Mouse (Mus musculus): ENCODE data around the gene Slc15a5. TPM values are rescaled to one million over a fixed set of nuclear protein-coding genes. Genes with fewer than 3 reads are reported as not detected.

Slc15a5 gene
- total and polyA plus RNA-seq, 3 experiments = 0.98 TPM; not detected in 2

DNA sequence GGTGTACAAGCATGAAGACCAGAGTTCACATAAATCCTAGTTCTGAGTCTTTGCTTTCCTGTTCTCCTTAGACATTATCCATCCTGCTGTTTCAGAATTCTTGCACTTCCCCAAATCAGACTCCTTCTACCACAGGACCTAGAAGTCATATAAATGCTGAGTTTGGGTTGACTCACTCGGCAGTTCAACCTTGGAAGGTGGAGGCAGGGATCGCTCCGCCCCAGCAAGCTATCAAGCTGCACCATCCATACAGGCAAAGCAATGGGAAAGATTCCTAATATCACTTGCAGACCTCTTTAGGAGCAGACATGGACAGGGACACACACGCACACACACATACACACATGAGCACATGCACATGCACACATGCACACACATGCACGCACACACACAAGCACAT lies 142.2 kb downstream of the Slc15a5 start:
- peaks cover 35% of the 10 kb centered on the region for H3K9me3 ChIP-seq (replicated peaks)
- no peak for TF ChIP-seq POLR2AphosphoS5 (IDR thresholded peaks at IDR 0.05; ENCODE audit: insufficient replicate concordance, low read depth, low read length)
- no peak for TF ChIP-seq GATA1 (IDR thresholded peaks at IDR 0.05; ENCODE audit: borderline replicate concordance, low read length)
- no peak for TF ChIP-seq CTCF (IDR thresholded peaks at IDR 0.05; ENCODE audit: low read depth, low read length)
- TF ChIP-seq GATA2 (IDR thresholded peaks at IDR 0.05; ENCODE audit: borderline replicate concordance, low read depth, low read length) = no peak
- no peak for TF ChIP-seq TAL1 (conservative IDR thresholded peaks at IDR 0.05; ENCODE audit: low read depth, low read length)
- DNase-seq (ENCODE audit: low spot score) (no peak), ATAC-seq (ENCODE audit: extremely low read depth, insufficient number of reproducible peaks, low FRiP score, poor library complexity, severe bottlenecking) (no peak)
- no peak overlapping the region for H3K4me3 ChIP-seq (ENCODE audit: low read depth, low read length)
- no peaks in the 10 kb centered on the region for H3K4me1 ChIP-seq (ENCODE audit: insufficient read depth, low read depth, low read length)
- no peaks in the 10 kb centered on the region for H3K36me3 ChIP-seq (replicated peaks)
- H3K27me3 ChIP-seq (ENCODE audit: insufficient read depth, low read length) = no peaks in the 10 kb centered on the region

DNA sequence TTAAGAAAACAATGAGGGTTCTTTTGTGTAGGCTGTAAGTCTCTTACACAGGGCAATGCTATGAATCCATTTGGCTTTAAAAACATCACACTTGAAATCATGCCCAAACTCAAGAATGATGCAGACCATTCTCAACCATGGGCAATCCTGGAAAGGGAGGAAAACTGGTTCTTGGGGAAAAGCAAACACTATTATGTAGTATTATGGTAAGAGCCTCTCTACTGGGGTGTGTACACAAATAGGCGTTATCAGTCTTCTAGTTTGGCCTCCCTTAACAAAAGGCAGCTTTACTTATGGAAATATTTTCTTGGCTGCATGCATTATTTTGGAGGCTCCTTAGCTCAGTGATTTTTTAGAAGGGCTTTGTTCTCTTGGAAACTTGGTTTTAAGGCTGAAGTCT lies 143.4 kb downstream of the Slc15a5 start:
- TF ChIP-seq GATA2 (IDR thresholded peaks at IDR 0.05; ENCODE audit: borderline replicate concordance, low read depth, low read length) = no peak
- TF ChIP-seq TAL1 (conservative IDR thresholded peaks at IDR 0.05; ENCODE audit: low read depth, low read length) = no peak
- TF ChIP-seq POLR2AphosphoS5 (IDR thresholded peaks at IDR 0.05; ENCODE audit: insufficient replicate concordance, low read depth, low read length) = no peak
- no peak for ATAC-seq (ENCODE audit: extremely low read depth, insufficient number of reproducible peaks, low FRiP score, poor library complexity, severe bottlenecking)
- peaks cover 30% of the 10 kb centered on the region for H3K9me3 ChIP-seq (replicated peaks)
- DNase-seq (ENCODE audit: low spot score) = no peak
- no peaks in the 10 kb centered on the region for H3K27me3 ChIP-seq (ENCODE audit: insufficient read depth, low read length)
- no peaks in the 10 kb centered on the region for H3K4me1 ChIP-seq (ENCODE audit: insufficient read depth, low read depth, low read length)
- H3K36me3 ChIP-seq (replicated peaks) = no peaks in the 10 kb centered on the region
- no peak overlapping the region for H3K4me3 ChIP-seq (ENCODE audit: low read depth, low read length)

DNA sequence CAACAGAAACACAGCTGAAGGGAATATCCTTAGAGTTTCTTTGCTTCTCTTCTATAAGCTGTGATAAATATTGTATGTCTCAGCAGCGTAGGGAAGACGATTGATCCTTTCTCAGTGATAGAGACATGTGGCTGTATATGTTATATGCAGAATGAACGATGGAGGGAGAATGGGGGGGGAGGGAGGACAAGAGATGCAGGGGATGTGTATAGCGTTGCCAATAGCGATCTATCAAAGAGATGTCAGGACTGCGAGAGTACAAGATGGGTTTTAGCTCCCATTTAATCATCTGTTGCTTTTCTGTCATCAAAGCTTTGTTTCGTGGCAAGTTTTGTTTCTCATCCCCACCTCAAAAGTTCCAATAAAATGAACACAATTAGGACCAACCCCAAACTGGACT lies 143.9 kb downstream of the Slc15a5 start:
- Histone ChIP-seq H3K4me1 (ENCODE audit: insufficient read depth, low read depth, low read length) (no peaks in the 10 kb centered on the region), H3K27me3 (ENCODE audit: insufficient read depth, low read length) (no peaks in the 10 kb centered on the region), H3K9me3 (replicated peaks) (peaks cover 28% of the 10 kb centered on the region), H3K36me3 (replicated peaks) (no peaks in the 10 kb centered on the region), H3K4me3 (ENCODE audit: low read depth, low read length) (no peak overlapping the region)
- no peak for ATAC-seq (ENCODE audit: extremely low read depth, insufficient number of reproducible peaks, low FRiP score, poor library complexity, severe bottlenecking)
- no peak for TF ChIP-seq GATA2 (IDR thresholded peaks at IDR 0.05; ENCODE audit: borderline replicate concordance, low read depth, low read length)
- TF ChIP-seq TAL1 (conservative IDR thresholded peaks at IDR 0.05; ENCODE audit: low read depth, low read length) = no peak
- TF ChIP-seq CTCF (IDR thresholded peaks at IDR 0.05; ENCODE audit: low read depth, low read length) = no peak
- TF ChIP-seq GATA1 (IDR thresholded peaks at IDR 0.05; ENCODE audit: borderline replicate concordance, low read length) = no peak
- TF ChIP-seq POLR2AphosphoS5 (IDR thresholded peaks at IDR 0.05; ENCODE audit: insufficient replicate concordance, low read depth, low read length) = no peak
- DNase-seq (ENCODE audit: low spot score) = no peak

DNA sequence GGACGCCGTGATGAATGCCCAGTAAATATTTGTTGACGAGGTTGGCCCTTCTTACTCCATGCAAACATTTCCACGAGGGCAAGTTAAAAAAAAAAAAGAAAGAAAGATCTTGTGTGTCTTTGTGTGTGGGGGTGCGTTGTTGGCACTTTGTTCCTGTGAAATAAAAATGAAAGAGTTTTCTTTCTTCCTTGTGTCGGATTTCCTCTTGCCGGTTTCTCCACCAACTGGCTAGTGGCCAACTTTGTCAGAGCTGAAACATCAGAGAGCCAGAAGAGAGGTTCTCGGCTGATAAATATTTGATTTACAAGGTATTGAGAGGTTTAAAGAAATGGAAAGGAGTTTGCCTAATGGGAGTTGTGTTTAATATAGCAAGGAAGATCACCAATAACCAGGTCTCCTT lies 144.4 kb downstream of the Slc15a5 start:
- H3K4me1 ChIP-seq (ENCODE audit: insufficient read depth, low read depth, low read length) = no peaks in the 10 kb centered on the region
- H3K36me3 ChIP-seq (replicated peaks) = no peaks in the 10 kb centered on the region
- peaks cover 26% of the 10 kb centered on the region for H3K9me3 ChIP-seq (replicated peaks)
- TF ChIP-seq GATA1 (IDR thresholded peaks at IDR 0.05; ENCODE audit: borderline replicate concordance, low read length) (no peak), CTCF (IDR thresholded peaks at IDR 0.05; ENCODE audit: low read depth, low read length) (no peak), GATA2 (IDR thresholded peaks at IDR 0.05; ENCODE audit: borderline replicate concordance, low read depth, low read length) (no peak), TAL1 (conservative IDR thresholded peaks at IDR 0.05; ENCODE audit: low read depth, low read length) (no peak), POLR2AphosphoS5 (IDR thresholded peaks at IDR 0.05; ENCODE audit: insufficient replicate concordance, low read depth, low read length) (no peak)
- DNase-seq (ENCODE audit: low spot score) (no peak), ATAC-seq (ENCODE audit: extremely low read depth, insufficient number of reproducible peaks, low FRiP score, poor library complexity, severe bottlenecking) (no peak)
- H3K4me3 ChIP-seq (ENCODE audit: low read depth, low read length) = no peak overlapping the region
- no peaks in the 10 kb centered on the region for H3K27me3 ChIP-seq (ENCODE audit: insufficient read depth, low read length)

DNA sequence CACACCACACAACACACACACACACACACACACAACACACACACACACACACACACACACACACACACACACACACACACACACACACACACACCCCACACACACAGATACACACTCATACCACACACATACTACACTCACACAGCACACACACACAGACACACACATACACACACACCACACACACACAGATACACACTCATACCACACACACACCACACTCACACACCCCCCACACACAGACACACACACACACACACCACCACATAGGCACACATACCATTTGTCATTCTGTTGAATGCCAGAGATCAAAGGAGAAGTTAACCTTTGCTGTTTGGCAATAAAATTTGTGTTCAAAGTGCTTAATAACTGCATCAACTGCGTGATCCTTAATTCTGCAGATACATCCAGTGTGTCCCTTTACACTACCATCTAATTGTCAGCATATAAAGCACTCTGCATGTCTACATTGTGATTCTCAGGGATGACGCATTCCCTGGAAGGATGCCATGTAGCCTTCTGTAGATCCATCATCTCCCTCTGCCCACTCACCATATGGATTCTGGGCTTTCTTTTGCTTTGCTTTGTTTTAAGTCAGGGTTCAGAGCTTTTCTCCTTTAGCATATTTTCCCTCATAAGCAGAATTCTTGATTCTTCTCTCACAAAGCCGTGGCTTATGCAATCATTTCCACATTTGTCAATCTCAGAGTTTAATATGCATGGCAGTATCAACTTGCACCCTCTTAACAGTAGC lies 145.0 kb downstream of the Slc15a5 start:
- TF ChIP-seq GATA2 (IDR thresholded peaks at IDR 0.05; ENCODE audit: borderline replicate concordance, low read depth, low read length) (no peak), POLR2AphosphoS5 (IDR thresholded peaks at IDR 0.05; ENCODE audit: insufficient replicate concordance, low read depth, low read length) (no peak), GATA1 (IDR thresholded peaks at IDR 0.05; ENCODE audit: borderline replicate concordance, low read length) (no peak), CTCF (IDR thresholded peaks at IDR 0.05; ENCODE audit: low read depth, low read length) (no peak), TAL1 (conservative IDR thresholded peaks at IDR 0.05; ENCODE audit: low read depth, low read length) (no peak)
- H3K36me3 ChIP-seq (replicated peaks) = no peaks in the 10 kb centered on the region
- no peak for DNase-seq (ENCODE audit: low spot score)
- no peak overlapping the region for H3K4me3 ChIP-seq (ENCODE audit: low read depth, low read length)
- H3K9me3 ChIP-seq (replicated peaks) = peaks cover 24% of the 10 kb centered on the region
- H3K4me1 ChIP-seq (ENCODE audit: insufficient read depth, low read depth, low read length) = no peaks in the 10 kb centered on the region
- no peaks in the 10 kb centered on the region for H3K27me3 ChIP-seq (ENCODE audit: insufficient read depth, low read length)
- no peak for ATAC-seq (ENCODE audit: extremely low read depth, insufficient number of reproducible peaks, low FRiP score, poor library complexity, severe bottlenecking)

Other genes with a start within 250 kb of the Slc15a5 start
- gene Mgst1, start 60.4 kb upstream of the Slc15a5 start, total RNA-seq (2014; fragmentation: Nextera tagmentation) = not detected in 2 replicates
- not detected in 2 replicates for gene Mgst1, start 60.4 kb upstream of the Slc15a5 start, total RNA-seq (2017)
- not detected in 2 replicates for gene Mgst1, start 60.4 kb upstream of the Slc15a5 start, polyA plus RNA-seq (2012)